Mouse (Mus musculus): Measurements from ENCODE around the gene Smyd2.

GRCm38 (mm10) chr1:189920701-189921567, 1.2 kb downstream of the Smyd2 start:
- TF ChIP-seq CTCF (IDR thresholded peaks at IDR 0.05; ENCODE audit: low read depth, low read length), result no peak
- no peak for TF ChIP-seq POLR2A (IDR thresholded peaks at IDR 0.05; ENCODE audit: extremely low read depth, insufficient read depth, low read length)

Measured in liver, adult 2 months (tissue).